Mouse (Mus musculus): Measurements from ENCODE around the gene Galns. TPM values are rescaled to one million over a fixed set of nuclear protein-coding genes. Genes with fewer than 3 reads are reported as not detected.
A peak's percentile ranks its signal among the peaks of the same experiment; 100 is the strongest.
"Not testable (repeated sequence)": the region's sequence is repeated elsewhere in the genome, so short reads cannot be mapped to it uniquely, and the experiment has no call there.

Gene Galns
- polyA plus RNA-seq, 1 experiment from 2014 or later: 5.5 TPM

GRCm38 (mm10) chr8:122644175-122644954 lies 33.1 kb upstream of the Galns start:
- H3K9me3 ChIP-seq: no peaks in the 10 kb centered on the region
- no peaks in the 10 kb centered on the region for H3K27me3 ChIP-seq
- no peak for ATAC-seq (ENCODE audit: low read depth)
- peaks cover 96% of the 10 kb centered on the region for H3K36me3 ChIP-seq
- no peak overlapping the region for H3K4me3 ChIP-seq
- H3K9ac ChIP-seq: no peak overlapping the region
- H3K27ac ChIP-seq (replicated peaks): no peak overlapping the region
- 78% methylated on average over 6 of the region's 6 CpGs for WGBS
- H3K4me1 ChIP-seq (replicated peaks): peaks cover 16% of the 10 kb centered on the region
- no peak overlapping the region for H3K4me2 ChIP-seq

GRCm38 (mm10) chr8:122642071-122642470 lies 30.8 kb upstream of the Galns start:
- Histone ChIP-seq H3K4me1 (replicated peaks) (peaks cover 27% of the 10 kb centered on the region), H3K4me3 (no peak overlapping the region), H3K4me2 (no peak overlapping the region), H3K9ac (no peak overlapping the region), H3K36me3 (peaks cover 97% of the 10 kb centered on the region), H3K27me3 (no peaks in the 10 kb centered on the region), H3K27ac (replicated peaks) (no peak overlapping the region), H3K9me3 (no peaks in the 10 kb centered on the region)
- WGBS: 75% methylated on average over 9 of the region's 9 CpGs
- ATAC-seq (ENCODE audit: low read depth): no peak

DNA sequence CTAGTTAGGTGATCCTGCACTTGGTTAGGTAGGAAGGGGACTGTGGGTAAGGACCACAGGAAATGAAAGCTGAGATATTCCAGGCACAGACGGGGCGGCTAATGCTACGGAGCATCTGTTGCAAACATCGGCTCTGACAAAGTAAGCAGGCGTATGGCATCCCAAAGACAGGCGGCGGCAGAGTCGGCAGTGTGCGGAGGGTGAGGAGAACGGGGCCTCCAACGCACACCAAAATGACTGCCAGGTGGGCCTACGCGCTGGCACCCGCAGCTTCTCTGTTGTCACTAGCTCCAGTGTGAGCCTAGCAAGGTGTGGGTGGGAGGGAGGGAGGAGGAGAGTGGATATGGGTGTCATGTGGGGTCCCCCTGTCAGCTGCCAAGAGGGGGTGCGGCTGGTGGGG lies 30.1 kb upstream of the Galns start:
- 88% methylated on average over 15 of the region's 15 CpGs for WGBS
- no peak overlapping the region for H3K9ac ChIP-seq
- no peak overlapping the region for H3K4me3 ChIP-seq
- H3K4me2 ChIP-seq: no peak overlapping the region
- no peak overlapping the region for H3K27ac ChIP-seq (replicated peaks)
- no peak for ATAC-seq (ENCODE audit: low read depth)
- no peaks in the 10 kb centered on the region for H3K9me3 ChIP-seq
- H3K36me3 ChIP-seq: peaks cover 97% of the 10 kb centered on the region
- H3K4me1 ChIP-seq (replicated peaks): peaks cover 27% of the 10 kb centered on the region
- no peaks in the 10 kb centered on the region for H3K27me3 ChIP-seq

GRCm38 (mm10) chr8:122640825-122641224 lies 29.6 kb upstream of the Galns start:
- no peak overlapping the region for H3K4me2 ChIP-seq
- no peaks in the 10 kb centered on the region for H3K27me3 ChIP-seq
- H3K9me3 ChIP-seq: no peaks in the 10 kb centered on the region
- ATAC-seq (ENCODE audit: low read depth): no peak
- peaks cover 97% of the 10 kb centered on the region for H3K36me3 ChIP-seq
- no peak overlapping the region for H3K4me3 ChIP-seq
- peaks cover 27% of the 10 kb centered on the region for H3K4me1 ChIP-seq (replicated peaks)
- H3K27ac ChIP-seq (replicated peaks): no peak overlapping the region
- no peak overlapping the region for H3K9ac ChIP-seq
- 84% methylated on average over 4 of the region's 4 CpGs for WGBS

DNA sequence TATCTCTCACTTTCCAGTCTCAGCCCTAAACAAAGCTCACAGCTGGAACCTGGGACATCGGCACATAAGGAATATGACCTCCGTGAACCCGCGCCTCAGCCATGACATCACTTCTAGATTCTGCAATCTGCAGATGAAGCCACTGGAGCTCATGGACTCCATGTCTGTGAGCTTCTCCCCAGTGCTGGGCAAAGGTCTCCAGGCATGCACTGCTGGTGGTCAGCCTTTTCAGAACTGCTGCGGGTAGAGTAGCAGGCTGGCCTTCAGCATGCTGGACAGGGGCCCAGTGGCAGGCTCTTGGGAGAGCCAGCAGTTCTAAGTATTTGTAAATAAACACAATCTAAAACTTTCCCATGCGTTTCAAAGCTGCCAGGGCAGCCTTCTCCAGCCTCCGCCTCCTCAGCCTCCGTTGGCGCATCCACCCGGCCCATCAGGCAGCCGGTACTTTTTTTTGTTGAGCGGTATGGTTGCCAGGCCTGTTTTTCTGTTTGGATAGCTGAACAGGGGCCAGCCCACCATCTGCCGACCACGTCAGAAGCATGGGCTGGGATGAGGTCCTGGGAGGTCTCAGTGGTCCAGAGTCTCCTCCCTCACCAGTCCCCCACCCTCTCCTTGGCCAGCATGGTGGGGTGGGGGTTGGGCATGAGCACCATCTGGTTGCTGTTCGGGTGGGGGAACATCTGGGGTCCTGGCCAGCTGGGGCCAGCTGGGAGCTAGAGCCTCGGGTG lies 28.4 kb upstream of the Galns start:
- peaks cover 27% of the 10 kb centered on the region for H3K4me1 ChIP-seq (replicated peaks)
- WGBS: 35% methylated on average over 16 of the region's 16 CpGs
- H3K9me3 ChIP-seq: no peaks in the 10 kb centered on the region
- H3K4me2 ChIP-seq: no peak overlapping the region
- ATAC-seq (ENCODE audit: low read depth): peak; percentile 47; the same call in 1 of the 2 replicates
- H3K36me3 ChIP-seq: peaks cover 97% of the 10 kb centered on the region
- peak overlapping the region; percentile 46 for H3K27ac ChIP-seq (replicated peaks)
- H3K4me3 ChIP-seq: no peak overlapping the region
- no peaks in the 10 kb centered on the region for H3K27me3 ChIP-seq
- no peak overlapping the region for H3K9ac ChIP-seq

- 62% methylated on average over 16 of the region's 16 CpGs for WGBS
- H3K9me3 ChIP-seq: no peaks in the 10 kb centered on the region
- H3K4me3 ChIP-seq: no peak overlapping the region
- no peaks in the 10 kb centered on the region for H3K27me3 ChIP-seq
- ATAC-seq (ENCODE audit: low read depth): no peak
- peak overlapping the region; percentile 46; the same call in 1 of the 2 replicates for H3K27ac ChIP-seq (replicated peaks)
- H3K36me3 ChIP-seq: peaks cover 97% of the 10 kb centered on the region
- 0 out of 2 replicates have a peak overlapping the region, but pooled peaks have one; percentile 1 for H3K9ac ChIP-seq
- peaks cover 27% of the 10 kb centered on the region for H3K4me1 ChIP-seq (replicated peaks)
- no peak overlapping the region for H3K4me2 ChIP-seq
Measured at GRCm38 (mm10) chr8:122638601-122639000, 27.3 kb upstream of the Galns start.

- ATAC-seq (ENCODE audit: low read depth): no peak
- peaks cover 97% of the 10 kb centered on the region for H3K36me3 ChIP-seq
Measured at GRCm38 (mm10) chr8:122637230-122637629, 26.0 kb upstream of the Galns start.

GRCm38 (mm10) chr8:122636803-122637175 lies 25.5 kb upstream of the Galns start:
- H3K4me1 ChIP-seq (replicated peaks): peaks cover 27% of the 10 kb centered on the region
- no peak for ATAC-seq (ENCODE audit: low read depth)
- H3K36me3 ChIP-seq: peaks cover 95% of the 10 kb centered on the region
- no peaks in the 10 kb centered on the region for H3K27me3 ChIP-seq
- no peak overlapping the region for H3K9ac ChIP-seq
- no peak overlapping the region for H3K4me3 ChIP-seq
- no peaks in the 10 kb centered on the region for H3K9me3 ChIP-seq
- 68% methylated on average over 9 of the region's 9 CpGs for WGBS
- no peak overlapping the region for H3K27ac ChIP-seq (replicated peaks)
- no peak overlapping the region for H3K4me2 ChIP-seq

More at GRCm38 (mm10) chr8:122637230-122637629, 26.0 kb upstream of the Galns start:
- H3K27me3 ChIP-seq: no peaks in the 10 kb centered on the region
- no peak overlapping the region for H3K27ac ChIP-seq (replicated peaks)
- WGBS: 91% methylated on average over 9 of the region's 9 CpGs
- H3K4me3 ChIP-seq: no peak overlapping the region
- peaks cover 27% of the 10 kb centered on the region for H3K4me1 ChIP-seq (replicated peaks)
- H3K9ac ChIP-seq: no peak overlapping the region
- H3K9me3 ChIP-seq: no peaks in the 10 kb centered on the region
- H3K4me2 ChIP-seq: no peak overlapping the region

- H3K9me3 ChIP-seq: no peaks in the 10 kb centered on the region
- ATAC-seq (ENCODE audit: low read depth): no peak
- H3K27me3 ChIP-seq: no peaks in the 10 kb centered on the region
- H3K4me1 ChIP-seq (replicated peaks): peaks cover 27% of the 10 kb centered on the region
- 74% methylated on average over 14 of the region's 14 CpGs for WGBS
- H3K9ac ChIP-seq: no peak overlapping the region
- no peak overlapping the region for H3K27ac ChIP-seq (replicated peaks)
- no peak overlapping the region for H3K4me3 ChIP-seq
- peaks cover 92% of the 10 kb centered on the region for H3K36me3 ChIP-seq
- H3K4me2 ChIP-seq: no peak overlapping the region
Measured at GRCm38 (mm10) chr8:122635878-122636802, 24.9 kb upstream of the Galns start.

DNA sequence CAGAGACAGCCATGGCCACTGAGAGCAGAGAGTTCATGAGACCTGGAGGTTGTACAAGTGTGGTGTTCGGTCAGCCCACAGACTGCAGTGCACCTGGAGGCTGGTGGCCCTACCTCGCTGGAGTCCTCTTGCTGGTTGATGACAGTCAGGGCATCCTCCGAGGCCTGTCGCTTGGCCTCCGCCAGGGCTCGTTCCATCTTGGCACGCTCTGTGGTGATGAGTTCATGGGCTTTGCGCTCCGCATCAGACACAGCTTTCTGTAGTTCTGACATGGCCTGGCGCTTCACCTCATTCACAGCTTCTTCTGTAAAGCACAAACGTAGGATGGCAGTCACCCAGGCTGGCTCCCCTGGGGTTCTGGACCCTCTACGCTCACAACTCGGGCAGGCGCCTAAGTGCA lies 21.9 kb upstream of the Galns start:
- Histone ChIP-seq H3K4me1 (replicated peaks) (no peaks in the 10 kb centered on the region), H3K4me3 (no peak overlapping the region), H3K9me3 (no peaks in the 10 kb centered on the region), H3K9ac (no peak overlapping the region), H3K36me3 (peaks cover 91% of the 10 kb centered on the region), H3K27me3 (no peaks in the 10 kb centered on the region), H3K27ac (replicated peaks) (no peak overlapping the region), H3K4me2 (no peak overlapping the region)
- ATAC-seq (ENCODE audit: low read depth): no peak
- 95% methylated on average over 14 of the region's 14 CpGs for WGBS

GRCm38 (mm10) chr8:122632134-122632533 lies 20.9 kb upstream of the Galns start:
- H3K27me3 ChIP-seq; H3K4me1 ChIP-seq (replicated peaks); H3K27ac ChIP-seq (replicated peaks); H3K9me3 ChIP-seq; H3K4me3 ChIP-seq; ATAC-seq (ENCODE audit: low read depth); H3K4me2 ChIP-seq; H3K9ac ChIP-seq: not testable (repeated sequence)
- H3K36me3 ChIP-seq: peaks cover 86% of the 10 kb centered on the region
- WGBS: 75% methylated on average over 3 of the region's 3 CpGs

DNA sequence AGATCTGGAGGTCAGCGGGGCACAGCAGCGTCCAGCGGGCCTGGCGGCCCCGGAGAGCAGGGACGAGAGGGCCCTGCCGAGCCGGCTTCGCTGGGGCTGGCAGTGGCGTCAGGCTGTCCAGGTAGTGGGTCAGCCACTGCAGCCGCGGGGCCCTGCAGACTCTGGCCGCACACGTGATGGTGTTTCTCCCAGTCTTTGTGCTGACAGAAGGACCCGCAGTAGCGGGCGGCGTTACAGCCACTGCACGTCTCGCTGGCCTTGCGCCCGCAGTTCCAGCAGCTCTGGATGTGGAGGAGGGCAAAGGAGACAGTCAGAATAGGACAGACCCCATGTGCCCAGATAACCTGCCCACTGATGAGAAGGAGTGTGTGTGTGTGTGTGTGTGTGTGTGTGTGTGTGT lies 19.4 kb upstream of the Galns start:
- Histone ChIP-seq H3K36me3 (peaks cover 71% of the 10 kb centered on the region), H3K27me3 (no peaks in the 10 kb centered on the region), H3K9ac (no peak overlapping the region), H3K4me2 (no peak overlapping the region), H3K4me1 (replicated peaks) (no peaks in the 10 kb centered on the region), H3K9me3 (no peaks in the 10 kb centered on the region), H3K4me3 (no peak overlapping the region), H3K27ac (replicated peaks) (no peak overlapping the region)
- no peak for ATAC-seq (ENCODE audit: low read depth)
- WGBS: 67% methylated on average over 22 of the region's 22 CpGs

All from neural tube, embryonic 13.5 days (tissue).